Mouse (Mus musculus) testis, adult 2 months (tissue): ENCODE data around the gene Slc2a1.

Experiments used
- CTCF ChIP-seq: fragments of 200-500 bp; IDR thresholded peaks from 2 replicates; pipeline ENCODE4 v1.5.1; 2012; ENCODE audit warnings: low read depth, mild to moderate bottlenecking, inconsistent platforms, low read length, moderate library complexity; ENCODE audit not compliant: control insufficient read depth, insufficient read depth, insufficient replicate concordance
- POLR2A ChIP-seq: fragments of 200-500 bp; IDR thresholded peaks from 2 replicates; pipeline ENCODE4 v1.6.1; 2012; ENCODE audit warnings: low read depth, mild to moderate bottlenecking, inconsistent platforms, low read length, moderate library complexity; ENCODE audit not compliant: control insufficient read depth

DNA sequence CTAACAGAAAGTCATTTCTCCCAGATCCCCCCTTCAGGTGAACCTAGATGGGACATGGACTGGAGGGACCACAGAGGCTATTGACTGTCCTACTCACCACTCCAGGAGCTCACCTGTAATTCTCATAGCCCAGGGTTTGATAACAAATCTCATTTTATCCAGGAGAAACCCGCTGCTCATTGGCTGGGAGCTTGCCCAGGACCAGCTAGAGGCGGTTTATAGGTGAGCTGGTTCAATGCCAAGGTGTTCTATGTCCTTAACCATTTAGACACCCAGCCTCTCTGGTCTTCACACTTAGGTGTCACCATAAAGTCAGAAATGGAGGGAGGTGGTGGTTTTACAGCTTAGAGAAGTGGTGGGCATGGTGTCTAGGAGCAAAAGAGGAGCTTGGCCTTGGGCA is 644 bp upstream of the Slc2a1 start:
- TF ChIP-seq CTCF (no peak), POLR2A (no peak)
